Mouse (Mus musculus) urinary bladder, postnatal 25 days (tissue): Measurements from ENCODE around the gene Fhad1.

ENCODE experiments used
- DNase-seq: peaks from one replicate; pipeline ENCODE4 v3.0.0; 2022; ENCODE audit warnings: low spot score

Gene Fhad1

DNA sequence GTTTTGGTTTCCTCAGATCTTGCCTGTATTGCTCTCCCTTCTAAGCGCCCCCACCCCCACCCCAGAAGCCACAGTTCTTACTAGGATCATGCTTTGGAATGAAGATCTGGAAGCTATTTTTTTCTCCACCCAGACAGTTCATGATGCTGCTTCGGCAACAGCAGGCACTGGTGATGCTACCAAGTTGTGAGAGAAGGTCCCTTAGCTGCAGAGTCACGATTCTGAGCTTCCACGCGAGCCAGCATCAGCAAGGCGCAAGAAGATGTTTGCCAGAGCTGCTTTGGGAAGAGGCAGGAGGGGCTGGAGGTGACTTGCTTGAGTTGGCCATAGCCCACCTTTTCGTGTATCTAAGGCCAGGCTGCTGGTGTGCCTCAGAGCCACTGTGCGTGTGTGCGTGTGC lies 129.4 kb downstream of the Fhad1 start:
- DNase-seq: no peak

DNA sequence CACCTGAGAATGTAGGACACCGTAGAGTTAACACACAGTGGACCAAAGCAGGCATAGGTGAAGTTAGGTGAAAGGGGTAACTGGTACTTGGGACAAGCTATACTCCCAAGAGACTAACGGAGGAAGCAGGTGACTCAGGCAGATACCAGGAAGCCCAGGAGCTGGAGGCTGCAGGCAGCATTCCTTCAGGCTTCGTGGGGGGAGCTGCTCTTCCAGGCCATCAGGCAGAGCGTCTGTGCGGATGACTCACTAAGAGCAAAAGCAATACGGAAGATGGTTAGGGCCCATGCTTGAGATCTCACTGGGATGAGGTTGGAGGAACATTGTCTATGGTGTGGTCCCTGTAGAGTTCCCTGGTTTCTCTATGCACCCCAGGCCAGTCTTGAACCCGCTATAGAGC lies 132.0 kb downstream of the Fhad1 start:
- DNase-seq: no peak

DNA sequence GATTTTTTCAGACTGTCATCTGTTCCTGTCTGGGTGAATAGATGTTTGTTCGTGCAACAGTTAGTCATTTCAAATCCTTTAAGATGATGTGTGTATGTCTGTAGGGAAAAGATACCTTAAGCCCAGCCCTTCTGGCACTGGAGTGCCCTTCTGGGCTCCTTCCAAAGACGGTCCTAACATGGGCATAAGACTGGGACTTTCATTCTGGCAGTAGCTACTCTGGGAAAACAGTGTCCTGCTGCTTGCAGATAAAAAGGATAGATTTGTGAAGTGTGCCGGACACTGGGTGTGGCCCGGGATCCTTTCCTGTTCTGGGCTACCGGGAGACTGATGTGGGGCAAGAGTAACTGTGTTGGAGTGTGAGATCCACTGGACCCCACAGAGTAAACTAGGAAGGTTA lies 132.9 kb downstream of the Fhad1 start:
- no peak for DNase-seq

DNA sequence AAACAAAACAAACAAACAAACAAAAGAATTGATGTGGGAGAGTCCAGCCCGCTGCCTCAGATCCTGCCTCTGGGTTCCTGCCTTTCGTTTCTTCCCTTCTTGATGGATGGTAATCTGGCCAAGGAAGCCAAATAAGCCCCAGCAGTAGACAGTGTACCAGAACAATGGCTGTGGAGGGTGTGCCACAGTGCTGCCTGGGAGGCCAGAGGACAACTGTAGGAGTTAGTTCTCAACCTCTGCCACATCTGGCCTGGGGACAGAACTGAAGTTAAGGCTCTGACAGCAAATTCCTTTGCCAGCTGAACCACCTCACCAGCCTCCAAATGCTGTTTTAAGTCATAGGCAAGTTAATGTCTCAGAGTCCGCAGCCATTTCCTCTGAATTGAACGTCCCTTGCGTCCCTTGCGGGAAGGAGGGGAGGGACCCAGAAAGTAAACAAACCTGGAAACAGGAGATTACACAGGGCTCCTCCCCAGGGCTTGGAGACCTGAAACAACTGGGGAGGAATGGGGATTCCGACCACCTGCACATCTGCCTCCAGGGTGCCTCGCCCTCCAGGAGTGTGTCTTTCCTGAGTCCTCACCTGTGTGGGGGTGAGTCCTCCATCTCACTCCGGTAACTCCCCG lies 133.5 kb downstream of the Fhad1 start:
- no peak for DNase-seq

DNA sequence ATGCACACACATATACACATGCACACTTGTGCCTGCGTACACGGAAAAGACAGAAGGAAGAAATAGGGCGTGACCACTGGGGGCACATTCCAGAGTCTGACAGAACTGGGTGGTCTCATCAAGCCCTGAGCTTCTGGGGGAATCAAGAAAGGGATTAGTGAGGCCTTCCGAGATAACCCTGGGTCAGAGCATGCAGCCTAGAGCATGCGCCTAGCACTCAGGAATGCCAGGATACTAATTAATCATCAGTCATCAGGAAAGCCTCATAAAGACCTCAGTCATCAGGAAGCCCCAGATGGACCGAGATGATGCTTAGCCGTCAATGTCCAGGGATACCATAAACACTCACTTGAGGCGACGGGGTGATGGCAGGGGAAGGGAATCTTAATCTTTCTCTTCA lies 135.0 kb downstream of the Fhad1 start:
- no peak for DNase-seq

DNA sequence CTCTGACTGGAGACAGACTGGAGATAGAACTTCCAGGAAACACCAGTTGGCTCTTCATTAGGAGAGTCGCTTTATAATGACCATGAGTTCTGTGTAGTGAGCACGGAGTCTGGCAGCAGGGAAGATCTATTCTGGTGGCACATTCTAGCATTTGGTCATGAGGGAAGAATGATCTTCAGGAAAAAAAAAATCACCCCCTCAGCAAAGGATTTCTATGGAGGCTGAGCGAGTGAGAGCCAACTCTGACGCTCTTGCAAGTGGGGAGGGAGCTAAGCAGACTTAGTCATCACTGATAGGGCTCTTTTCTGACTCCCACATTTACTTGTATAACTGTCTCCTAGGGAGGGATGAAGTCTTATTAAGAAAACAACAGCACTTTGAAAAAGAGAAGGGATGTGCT lies 135.8 kb downstream of the Fhad1 start:
- DNase-seq: no peak

DNA sequence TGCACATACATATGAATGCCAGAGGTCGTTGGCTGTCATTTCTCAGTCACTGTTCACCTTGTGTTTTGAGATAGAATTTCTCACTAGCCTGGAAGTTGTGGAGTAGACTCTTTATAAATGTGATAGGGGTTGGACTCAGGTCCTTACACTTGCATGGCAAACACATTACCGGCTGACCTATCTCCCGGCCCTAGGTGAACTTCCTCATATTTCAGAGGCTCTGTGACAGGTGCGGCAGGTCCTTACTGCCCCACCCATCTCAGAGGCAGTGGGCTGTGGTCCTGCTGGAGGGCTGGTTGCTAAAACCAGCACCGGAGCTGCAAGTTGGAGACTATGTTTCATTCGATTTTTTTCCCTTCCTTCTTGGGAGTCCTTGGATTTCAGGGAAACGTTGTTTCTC lies 136.3 kb downstream of the Fhad1 start:
- DNase-seq: no peak

DNA sequence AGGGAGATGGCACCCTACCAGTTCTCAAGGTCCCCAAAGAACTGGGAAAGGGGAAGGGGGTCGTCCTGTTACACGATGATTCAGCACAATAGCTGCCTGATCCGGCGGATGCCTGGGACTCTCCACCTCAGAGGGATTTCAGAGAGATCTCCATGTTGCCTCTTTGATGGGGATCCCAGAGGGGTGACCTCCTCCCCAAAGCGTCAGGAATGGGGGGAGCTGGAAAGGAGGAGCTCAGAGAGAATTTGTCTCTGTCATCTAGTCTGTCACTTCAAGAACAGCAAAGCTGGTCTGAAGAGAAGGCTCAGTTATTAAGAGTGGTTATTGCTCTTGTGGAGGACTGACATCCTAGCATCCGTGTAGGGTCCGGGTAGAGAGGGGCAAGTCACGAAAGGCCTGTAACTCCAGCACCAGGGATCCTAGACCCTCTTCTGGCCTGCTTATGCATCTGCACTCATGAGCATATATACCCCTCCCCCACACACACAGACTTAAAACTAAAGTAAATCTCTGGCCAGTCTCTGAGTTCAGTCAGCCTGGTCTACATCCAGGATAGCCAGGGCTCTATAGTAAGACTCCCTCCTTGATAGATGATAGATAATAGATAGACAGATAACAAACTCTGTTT lies 139.3 kb downstream of the Fhad1 start:
- DNase-seq: no peak

DNA sequence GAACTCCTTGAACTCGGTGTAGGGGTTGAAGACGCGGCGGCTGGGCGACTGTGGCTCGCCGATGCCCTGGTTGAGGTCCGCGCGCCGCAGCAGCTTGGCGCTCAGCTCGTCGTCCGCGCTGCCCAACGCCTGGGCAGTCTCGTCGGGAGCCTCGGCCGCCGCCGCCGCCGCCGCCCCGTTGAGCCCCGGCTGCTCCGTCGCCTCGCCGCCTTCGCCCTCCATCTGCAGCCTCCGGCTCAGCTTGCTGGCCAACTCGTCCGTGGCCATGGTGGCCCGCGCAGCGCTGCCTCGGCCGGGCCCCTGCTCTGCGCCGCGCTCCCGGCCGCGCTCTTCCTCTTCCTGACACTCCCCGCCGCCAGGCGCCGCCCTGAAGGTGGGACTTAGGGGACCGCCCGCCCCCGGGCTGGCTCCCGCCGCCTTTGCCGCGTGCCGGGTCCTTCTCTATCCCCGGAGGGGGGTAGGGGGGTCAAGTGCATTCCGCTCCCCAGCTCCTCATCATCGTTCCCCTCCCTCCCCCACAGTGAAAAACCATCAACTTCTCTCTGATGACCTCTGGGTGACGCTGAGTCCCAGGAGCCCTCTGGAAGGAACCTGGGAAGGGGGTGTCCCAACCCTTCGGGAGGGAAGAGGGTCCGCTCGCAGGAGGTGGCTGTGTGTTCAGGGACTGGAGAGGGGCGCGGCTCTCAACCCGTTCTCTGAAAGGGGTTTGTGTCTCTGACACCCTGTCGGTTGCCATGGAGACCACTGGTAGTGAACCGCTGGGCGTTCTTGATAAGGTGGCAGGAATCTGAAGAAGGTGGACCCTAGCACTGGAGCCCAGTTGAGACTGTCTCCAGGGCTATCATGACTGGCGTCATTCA lies 140.1 kb downstream of the Fhad1 start, which contains the start of gene Efhd2:
Efhd2 (minus strand) TSS at position 320 of the 860 bp plus-strand sequence.
- DNase-seq: peak; percentile 80

DNA sequence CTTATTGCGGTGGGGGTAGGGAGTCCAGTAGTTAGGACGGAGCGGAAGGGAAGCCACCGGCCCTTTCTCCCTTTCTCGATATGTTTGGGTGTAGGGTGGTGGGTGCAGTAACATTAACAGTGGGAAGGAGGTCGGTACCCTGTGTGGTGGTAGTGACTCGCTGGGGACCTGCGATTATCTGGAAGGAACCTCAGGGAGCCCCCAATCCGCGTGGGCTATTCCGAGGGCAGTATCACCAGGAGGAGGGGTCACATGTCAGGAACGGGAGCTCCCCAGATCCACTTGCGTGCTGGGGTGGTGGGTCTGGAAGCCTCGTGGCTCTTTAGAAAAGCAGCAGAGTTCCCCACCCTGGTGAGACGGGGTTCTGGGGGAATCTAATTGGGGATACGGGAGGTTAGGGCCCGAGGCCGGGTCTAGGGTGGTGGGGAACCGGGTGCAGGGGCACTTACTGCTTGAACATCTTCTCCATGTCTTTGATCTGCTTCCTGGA lies 140.7 kb downstream of the Fhad1 start:
- no peak for DNase-seq

DNA sequence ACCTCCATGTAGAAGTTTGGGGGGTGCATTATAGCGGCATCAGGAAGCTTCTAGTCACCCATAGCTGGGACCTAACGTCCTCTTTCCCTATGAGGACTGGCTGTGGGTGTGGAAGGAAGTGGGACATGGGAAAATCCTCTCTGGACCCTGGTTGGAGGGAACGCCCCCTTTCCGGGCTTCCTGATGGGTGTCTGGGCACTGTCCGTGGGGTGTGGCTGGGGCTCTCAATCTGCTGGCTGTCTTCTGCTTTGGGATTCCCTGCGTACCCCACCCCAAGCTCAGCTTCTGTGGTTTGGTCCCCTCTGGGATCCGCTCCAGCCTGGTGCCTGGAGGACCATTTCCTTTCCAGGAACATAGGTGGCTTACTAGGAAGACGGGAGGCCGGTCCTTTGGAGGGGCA lies 141.9 kb downstream of the Fhad1 start:
- no peak for DNase-seq

DNA sequence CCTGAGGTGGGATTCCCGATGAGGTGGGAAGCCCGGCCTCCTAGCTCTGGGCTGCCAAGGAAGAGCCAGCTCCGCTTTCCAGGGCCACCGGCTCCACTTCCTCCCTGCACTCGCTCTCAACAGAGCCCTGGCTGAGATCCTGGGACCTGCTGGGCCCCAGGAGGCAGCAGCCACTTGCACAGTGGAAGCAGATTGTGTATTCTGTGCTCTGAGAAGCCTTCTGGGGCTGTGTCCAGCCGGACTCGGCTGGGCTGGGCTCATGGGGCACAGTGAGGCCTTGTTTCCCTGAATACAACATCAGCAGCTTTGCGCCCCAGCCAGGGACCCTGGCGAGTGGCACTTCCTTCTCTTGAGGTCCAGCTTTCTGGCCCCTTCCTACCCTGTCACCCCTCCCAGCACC lies 143.0 kb downstream of the Fhad1 start:
- DNase-seq: no peak

DNA sequence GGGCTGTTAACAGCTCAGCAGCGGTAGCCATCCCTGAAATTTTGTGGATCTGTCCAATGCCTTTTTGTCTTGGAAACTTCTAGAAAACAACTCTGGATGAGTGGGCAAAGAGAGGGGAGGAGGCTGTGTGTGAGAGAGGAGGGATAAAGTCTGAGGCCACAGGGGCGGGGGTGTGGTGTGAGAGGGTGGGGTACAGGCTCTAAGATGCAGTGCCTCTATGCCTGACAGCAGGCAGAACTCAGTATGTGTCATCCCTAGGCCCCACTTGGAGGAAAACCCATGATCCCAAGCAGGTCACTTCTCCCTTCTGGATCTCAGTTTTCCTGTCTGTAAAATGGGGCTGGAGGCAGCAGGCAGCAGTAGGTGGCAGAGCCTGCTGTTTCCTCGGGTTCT lies 143.6 kb downstream of the Fhad1 start:
- no peak for DNase-seq

DNA sequence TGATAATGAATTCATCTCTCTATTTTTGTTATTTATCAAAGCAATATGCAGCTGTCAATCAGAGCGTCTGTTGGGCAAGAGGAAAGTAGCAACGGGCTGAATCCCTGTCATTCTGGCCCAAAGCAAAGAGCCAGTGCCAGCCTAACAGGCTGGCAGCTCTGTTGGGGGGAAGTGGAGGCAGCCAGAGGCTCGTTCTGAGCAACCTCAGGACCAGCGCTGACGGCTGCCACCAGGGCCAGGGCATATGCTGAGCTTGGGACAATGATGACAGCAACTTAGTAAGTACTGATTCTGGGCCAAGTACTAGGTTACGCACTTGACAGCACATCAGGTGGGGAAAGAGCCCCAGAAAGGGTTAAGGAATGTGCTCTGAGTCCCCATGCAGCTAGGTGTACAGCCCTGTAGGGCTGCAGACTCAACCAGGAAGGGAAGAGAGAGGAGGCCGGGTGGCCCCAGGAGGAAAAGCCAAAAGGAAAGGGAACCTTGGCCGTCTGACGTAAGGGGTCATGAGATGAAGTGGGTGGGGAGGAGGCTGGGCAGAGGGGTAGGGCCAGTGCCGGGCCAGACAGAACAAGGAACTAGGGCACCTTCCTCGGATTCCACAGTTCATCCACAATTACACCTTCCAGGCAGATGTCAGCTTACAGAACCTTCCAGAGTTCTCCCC lies 144.1 kb downstream of the Fhad1 start:
- no peak for DNase-seq

DNA sequence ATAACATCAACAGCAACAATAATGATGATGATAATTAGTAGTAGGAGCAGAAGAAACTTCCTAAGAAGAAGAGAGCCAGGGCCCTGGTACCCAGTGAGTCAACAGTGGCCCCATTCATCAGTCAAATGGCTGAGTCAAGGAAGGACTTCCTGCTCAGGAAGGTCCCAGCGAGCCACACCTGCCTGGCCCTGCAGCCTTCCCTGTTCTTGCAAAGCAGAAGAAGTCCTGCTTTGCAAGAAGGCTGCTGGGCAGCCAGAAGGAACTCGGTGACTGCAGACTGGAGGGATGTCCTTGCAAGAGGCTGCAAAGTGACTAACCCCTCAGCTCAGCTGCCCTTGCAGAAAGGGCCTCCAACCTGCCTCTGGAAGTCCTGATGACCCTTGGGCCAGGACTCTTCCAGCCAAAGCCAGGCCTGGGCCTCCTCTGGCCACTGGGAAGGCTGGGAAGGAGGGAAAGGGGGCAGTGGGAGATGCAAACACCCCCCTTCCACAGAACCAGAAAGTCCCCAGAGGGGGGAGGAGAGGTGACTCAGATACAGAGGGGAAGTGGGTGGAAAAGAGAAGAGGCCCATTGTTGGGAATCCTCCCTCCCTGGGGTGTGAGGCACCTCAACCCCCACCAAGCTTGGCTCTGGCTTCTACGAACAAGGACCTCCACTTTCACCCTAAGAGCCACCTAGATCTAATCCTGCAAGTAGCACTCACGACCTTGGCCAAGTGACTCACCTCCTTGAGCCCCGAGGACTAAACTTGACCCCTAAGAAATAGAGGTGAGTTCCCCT lies 145.3 kb downstream of the Fhad1 start:
- no peak for DNase-seq

DNA sequence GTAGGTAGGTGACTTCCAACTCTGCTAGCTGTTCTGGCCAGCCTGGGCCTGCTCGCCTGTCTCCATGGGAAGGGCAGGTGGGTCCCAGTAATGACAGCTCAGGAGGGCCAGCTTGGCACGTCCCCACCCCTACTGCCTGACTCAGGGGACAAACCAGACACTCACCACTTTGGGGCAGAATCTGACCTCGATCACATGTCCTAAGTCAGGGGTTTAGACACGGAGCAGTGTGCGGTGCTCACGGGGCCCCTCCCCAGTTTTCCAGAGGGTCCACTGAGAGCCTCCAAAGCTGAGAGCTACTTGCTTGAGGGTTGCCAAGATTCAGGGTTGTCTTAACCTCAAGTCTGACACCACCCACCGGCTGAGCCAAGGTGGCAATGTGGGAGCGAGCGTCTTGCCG lies 146.8 kb downstream of the Fhad1 start:
- DNase-seq: no peak

DNA sequence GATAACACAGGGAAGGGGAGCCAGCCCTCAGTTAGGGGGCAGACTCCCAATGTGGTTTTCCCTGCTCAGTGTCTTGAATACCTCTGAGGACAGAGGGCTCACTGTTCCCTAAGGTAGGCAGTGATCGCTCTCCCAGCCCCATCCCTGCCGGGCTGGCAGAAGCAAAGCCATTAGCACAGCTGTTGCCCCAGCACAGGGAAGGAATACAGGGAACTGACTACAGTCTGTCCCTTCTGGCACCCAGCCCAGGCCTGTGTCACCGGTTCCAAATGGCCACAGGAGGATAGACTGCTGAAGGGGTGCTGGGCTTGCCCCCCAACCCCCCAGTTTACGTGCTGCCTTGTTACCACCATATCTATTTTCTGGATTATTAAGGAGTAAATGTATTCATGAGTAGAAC lies 147.4 kb downstream of the Fhad1 start:
- no peak for DNase-seq

DNA sequence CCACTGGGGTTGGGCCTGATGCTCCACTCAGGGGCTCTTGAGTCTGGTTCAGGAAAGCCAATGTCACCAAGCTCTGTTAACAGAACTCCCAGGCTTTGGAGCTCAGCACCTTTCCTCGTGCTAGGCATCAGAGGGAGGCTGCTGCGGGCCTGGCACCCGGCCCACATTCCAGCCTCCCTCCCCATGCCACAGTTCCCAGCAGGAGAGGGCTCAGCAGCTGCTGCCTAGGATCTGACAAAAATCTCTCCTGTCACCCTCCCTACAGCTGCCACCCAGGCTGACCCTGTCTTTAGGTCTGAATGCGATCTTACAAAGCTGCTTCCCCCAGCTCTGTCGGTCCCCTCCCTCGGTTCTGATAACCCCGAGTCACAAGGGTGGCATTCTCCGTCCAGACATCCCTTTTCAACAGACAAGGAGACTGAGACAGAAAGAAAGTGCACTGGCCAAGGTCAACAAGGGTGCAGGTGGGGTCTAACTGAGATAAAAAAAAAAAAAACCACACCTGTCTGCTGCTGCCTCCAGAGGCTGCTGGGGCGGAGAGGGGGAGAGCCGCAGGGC lies 147.9 kb downstream of the Fhad1 start:
- DNase-seq: no peak

DNA sequence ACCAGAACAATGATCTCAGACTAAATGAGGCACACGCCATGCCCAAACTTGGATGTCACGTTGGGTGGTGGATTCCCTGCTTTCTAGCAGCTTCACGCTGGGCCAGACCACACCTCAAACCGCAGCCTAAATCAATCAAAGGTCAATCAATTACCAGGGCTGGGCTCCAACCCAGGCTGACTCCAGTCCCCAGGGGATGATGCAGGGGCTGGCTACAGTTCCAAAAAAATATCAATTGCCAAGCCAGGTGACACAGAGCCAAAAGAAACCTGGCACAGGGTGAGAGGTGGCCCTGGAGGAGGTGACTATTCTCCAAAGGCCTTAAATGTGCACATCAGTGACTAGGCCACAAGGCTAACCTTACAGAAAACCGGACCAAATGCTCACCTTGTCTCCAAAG lies 149.3 kb downstream of the Fhad1 start:
- no peak for DNase-seq

DNA sequence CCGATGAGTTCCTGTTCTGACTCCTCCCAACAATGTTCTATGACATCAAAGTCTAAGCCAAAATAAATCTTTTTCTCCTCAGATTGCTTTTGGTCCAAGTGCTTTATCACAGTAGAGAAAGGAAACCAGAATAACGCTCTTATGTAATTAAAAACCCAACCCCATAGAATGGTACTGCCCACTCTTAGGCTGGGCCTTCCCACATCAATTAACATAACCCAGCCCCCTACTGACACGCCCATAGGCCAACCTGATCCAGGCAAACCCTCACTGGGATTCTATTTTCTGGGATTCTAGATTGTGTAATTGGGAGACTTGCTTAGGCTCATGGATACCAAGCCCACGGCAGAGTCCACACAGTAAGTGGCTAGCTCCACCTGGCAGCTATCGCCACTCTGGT lies 149.9 kb downstream of the Fhad1 start:
- no peak for DNase-seq

DNA sequence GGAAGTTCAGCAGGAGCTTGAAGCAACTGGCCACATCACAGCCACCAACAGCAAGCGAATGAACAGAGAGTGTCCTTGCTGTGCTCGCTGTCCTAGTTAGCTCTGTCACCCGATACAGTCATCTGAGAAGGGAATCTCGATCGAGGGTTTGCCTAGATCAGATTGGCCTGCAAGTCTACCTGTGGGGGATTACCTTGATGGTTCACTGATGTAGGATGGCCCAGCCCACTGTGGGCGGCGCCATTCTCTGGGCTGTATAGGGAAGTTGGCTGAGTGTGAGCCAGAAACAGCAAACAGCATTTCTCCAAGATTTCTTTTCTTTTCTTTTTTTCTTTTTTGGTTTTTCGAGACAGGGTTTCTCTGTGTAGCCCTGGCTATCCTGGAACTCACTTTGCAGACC lies 150.4 kb downstream of the Fhad1 start:
- no peak for DNase-seq
